Mouse (Mus musculus): ENCODE measurements around the gene Gm27179. TPM values are rescaled to one million over a fixed set of nuclear protein-coding genes. Genes with fewer than 3 reads are reported as not detected.
"Not testable (repeated sequence)": the region's sequence is repeated elsewhere in the genome, so short reads cannot be mapped to it uniquely, and the experiment has no call there.

The Gm27179 gene
- total RNA-seq, 2 experiments from 2014 or later = not detected

GRCm38 (mm10) chr14:69485466-69486135, 26.7 kb downstream of the Gm27179 start:
- peak; percentile 96 for ATAC-seq (replicated peaks; ENCODE audit: low FRiP score, low TSS enrichment, poor library complexity, severe bottlenecking)

GRCm38 (mm10) chr14:69473941-69474646, 38.3 kb downstream of the Gm27179 start:
- ATAC-seq (replicated peaks; ENCODE audit: low FRiP score, low TSS enrichment, poor library complexity, severe bottlenecking) = 0 out of 2 replicates have a peak, but pooled peaks have one; percentile 48

- not testable (repeated sequence) for ATAC-seq (replicated peaks; ENCODE audit: low FRiP score, low TSS enrichment, poor library complexity, severe bottlenecking)
These were observed 39.0 kb downstream of the Gm27179 start for GRCm38 (mm10) chr14:69473322-69473721.

GRCm38 (mm10) chr14:69470122-69470708, 42.1 kb downstream of the Gm27179 start:
- peak; percentile 69 for ATAC-seq (replicated peaks; ENCODE audit: low FRiP score, low TSS enrichment, poor library complexity, severe bottlenecking)

- ATAC-seq (replicated peaks; ENCODE audit: low FRiP score, low TSS enrichment, poor library complexity, severe bottlenecking) = not testable (repeated sequence)
These were observed 44.6 kb downstream of the Gm27179 start for GRCm38 (mm10) chr14:69467612-69468366.

GRCm38 (mm10) chr14:69464465-69464864, 47.9 kb downstream of the Gm27179 start:
- not testable (repeated sequence) for ATAC-seq (replicated peaks; ENCODE audit: low FRiP score, low TSS enrichment, poor library complexity, severe bottlenecking)

Other genes with a start within 250 kb of the Gm27179 start
- gene Synb, start 218.2 kb downstream of the Gm27179 start, total RNA-seq (2014; fragmentation: Nextera tagmentation) = 0.79 TPM in 1 of 2 replicates, not detected in the other
- 0.09 TPM in 1 of 2 replicates, not detected in the other for gene Synb, start 218.2 kb downstream of the Gm27179 start, total RNA-seq (2017)
- 12.0 and 16.7 TPM in 2 replicates for gene Gm16867, start 9.2 kb downstream of the Gm27179 start, total RNA-seq (2014; fragmentation: Nextera tagmentation)
- gene Gm16867, start 9.2 kb downstream of the Gm27179 start, total RNA-seq (2017) = 4.3 and 7.7 TPM in 2 replicates
- gene Entpd4b, start 42.9 kb upstream of the Gm27179 start, total RNA-seq (2014; fragmentation: Nextera tagmentation) = 12.3 and 13.0 TPM in 2 replicates
- gene Entpd4b, start 42.9 kb upstream of the Gm27179 start, total RNA-seq (2017) = 8.6 and 10.4 TPM in 2 replicates